Mouse (Mus musculus): Measurements from ENCODE around the gene Psd.
A peak's percentile ranks its signal among the peaks of the same experiment; 100 is the strongest.

The Psd gene

DNA sequence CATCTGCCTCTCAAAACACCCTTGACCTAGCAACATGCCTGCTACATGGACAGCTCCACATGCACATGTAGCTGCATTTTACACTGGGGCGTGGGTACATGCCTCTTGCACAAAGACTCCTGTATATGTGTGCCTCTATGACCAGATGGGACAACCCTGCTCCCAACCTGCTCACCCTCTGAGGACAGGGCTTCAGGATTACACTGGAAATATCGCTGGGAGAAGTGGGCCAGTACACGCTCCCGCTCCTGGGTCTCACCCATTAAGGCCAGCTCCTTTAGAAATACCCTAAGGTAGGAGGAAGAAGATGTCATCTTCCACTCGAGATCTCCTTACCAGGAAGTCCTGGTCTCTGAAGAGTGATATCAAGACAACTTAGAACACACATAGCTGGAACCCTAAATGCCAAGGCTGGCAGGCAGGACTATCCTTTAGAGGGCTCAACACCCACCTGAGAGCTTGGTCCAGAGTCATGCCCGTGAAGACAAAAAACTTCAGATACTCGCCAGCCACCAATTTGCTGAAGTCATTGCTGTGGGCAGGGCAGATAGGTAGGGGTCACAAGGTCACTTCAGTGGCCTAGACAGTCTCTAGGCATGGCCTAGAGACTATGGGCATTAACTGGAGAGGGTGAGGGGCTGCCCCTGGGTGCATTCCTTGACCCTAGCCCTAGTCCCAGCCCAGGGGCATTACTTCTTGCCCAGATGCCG lies 6.7 kb downstream of the Psd start:
- DNase-seq (ENCODE audit: low read depth): no peak

DNA sequence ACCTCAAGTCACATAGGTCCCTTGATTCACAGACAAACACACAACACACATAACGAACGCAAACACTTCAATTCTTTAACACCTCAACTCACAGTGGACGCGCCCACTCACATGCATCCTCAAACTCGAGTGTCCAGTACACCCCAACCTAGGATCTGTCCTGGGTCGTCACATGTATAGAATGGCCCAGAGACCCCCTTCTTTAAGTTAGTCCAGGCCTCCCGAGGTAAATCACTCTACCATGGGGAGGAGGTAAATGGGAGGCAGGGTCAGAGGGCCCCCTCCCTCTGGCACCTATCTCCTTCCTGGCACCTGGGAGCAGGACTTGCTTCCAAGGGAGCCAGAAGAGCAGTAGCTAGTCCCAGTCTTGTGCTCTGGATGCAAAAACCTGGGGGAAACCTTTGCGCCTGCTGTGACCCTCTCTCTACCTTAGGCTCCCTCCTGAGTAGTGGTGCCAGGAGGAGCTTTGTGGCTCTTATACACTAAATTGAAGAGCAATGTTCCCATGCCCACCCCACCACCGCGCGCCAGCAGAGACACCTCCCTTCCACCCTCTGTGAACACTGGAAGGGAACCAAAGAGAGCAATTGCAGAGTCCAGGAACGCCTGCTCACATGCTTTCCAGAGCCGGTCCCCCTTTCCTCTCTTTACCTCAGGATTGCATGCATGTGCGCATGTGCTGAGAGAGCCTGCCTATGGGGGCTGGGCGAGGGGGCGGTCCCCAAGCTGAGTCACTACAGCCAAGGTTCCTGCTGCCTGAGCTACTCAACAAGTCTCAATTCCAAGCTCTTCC lies 8.2 kb downstream of the Psd start:
- no peak for DNase-seq (ENCODE audit: low read depth)

DNA sequence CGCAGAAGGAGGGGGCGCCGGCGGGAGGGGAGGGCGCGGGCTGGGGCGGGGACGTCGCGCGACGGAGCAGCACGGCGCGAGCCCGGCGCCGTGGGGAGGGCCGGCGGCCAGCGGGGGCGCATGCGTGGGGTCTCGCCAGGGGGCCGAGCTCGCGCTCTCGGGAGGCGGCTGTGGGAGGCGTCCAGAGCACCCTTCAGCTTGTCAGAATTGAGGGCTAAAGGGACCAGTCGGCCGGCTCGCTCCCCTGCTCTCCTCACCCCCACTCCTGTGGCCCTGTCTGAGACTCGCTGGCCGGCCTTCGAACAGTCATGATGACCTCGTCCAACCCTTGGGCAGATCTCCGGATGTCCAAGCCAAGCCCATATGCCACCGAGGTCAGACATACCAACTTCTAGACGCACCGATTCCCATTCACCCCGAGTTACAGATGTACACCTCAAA lies 8.9 kb downstream of the Psd start:
- DNase-seq (ENCODE audit: low read depth): no peak

DNA sequence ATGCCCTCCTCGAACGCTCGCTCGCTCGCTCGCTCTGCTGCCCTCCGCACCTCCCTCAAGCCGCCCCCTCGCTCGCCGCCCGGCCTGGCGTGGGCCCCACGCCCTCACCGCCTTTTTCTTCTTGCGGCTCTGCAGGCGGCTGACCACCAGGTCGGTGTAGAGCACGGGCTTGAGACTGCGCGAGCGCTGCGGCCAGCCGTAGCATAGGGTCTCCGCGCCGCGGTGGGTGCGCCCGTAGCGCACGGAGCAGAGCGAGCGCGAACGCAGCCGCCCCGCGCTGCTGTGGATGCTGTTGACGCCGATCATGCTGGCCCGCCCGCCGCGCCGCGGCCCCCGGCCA lies 9.4 kb downstream of the Psd start:
- DNase-seq (ENCODE audit: low read depth): no peak

DNA sequence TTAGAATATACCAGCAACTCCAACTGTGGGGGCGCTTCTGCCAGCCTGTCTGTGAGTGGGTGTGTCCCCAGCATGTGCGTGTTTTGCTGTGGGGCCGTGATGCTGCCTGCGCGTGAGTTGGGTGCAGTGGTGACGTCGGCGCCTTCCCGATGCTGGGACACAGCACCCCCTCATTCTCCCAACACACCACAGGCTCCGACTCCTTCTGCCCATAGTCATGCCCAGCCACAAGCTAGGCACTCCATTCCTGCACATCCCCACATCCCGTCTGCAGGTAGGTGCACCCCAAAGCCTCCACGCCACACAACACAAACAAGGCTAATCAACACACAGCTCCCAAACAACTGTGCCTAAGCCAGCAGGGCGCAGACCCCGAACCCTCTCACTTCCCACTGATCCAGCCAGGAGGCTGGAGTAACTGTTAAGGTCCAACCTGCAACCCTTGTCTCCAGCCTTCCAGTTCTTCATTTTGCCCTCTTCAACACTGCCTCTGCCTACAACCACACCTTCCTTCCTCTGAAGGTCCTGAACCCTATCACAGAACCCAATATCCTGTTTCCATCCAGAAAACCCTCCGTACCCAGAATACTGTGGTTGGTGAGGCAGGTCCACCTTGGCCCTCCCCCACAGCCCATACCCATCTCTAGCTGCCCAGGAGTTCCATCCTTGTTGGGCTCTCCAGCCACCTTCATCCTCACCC lies 10.0 kb downstream of the Psd start:
- no peak for DNase-seq (ENCODE audit: low read depth)

DNA sequence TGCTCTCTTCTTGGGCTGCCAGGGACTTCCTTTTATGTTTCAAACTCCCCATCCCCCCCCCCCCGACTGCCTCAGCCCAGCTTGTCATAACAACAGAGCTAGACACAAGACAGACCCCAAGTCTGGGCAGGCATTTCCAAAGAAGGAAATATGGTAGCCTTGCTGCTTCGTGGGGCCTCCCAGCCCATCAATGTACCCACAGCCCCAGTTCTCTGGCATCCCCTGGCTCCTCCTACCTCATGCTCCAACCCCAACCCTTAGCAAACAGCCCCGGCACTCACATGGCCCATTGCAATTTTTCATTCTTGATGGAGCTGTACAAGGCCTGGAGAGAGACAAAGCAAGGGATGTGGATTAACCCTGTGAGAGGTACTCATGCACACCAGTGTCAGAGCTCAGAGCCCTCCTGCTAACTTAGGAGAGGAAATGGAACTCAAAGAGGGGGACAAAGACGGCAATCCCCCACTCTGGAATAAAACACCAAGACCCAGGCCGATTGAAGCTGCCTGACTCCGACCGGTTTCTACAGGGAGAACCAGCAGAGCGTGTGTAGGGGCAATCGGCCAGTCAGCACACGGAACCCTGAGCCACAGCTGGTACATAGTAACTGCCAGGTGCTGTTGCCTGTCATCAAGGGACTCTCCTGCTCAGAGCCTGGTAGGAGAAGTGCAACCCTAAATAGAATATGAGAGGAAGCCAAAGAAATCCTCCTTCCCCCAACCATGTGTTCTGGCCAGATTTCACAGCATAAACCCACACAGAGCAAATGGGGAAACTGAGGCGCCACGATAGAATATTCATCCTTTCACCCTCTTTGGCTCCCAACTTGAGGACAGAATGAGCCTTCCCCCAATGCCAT lies 11.0 kb downstream of the Psd start:
- no peak for DNase-seq (ENCODE audit: low read depth)

DNA sequence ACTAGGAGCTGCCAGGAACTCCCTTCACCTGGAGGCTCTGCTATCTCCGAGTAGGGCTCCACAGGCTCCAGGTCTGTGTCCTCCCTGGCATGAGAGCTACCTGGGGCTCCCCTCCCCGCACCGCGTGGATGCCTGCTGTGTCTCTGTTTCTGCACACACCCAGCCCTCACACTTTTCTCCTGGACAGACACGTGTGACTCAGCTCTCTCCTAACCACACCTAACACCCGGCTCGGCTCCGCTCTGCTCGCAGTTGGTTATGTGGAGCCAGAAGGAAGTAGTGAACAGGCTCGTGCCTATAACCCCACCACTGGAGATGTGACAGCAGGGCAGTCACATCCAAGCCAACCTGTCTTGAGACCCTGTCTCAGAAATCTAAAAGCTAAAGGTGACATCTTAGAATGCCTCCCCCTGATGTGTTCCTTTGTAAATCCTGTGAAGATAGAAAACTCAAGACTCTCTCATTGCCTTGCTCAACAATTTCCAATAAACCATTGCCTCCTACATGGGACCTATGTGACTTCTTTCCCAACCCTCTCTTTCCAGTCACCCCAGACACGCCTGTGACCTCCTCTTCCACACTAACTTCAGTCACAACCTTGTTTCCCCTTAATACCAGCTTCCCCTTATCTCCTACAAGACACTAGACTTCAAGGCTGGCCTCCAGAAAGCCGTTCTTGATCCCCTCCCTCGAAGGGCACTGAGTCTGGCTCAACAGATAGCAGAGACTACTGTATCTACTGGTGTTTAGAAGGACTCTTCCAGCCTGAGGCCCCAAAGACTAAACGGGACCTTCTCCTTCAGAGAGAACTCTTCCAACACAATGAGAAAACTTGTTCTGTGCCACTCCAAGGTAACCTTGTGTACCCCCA lies 11.8 kb downstream of the Psd start:
- DNase-seq (ENCODE audit: low read depth): peak; percentile 27

DNA sequence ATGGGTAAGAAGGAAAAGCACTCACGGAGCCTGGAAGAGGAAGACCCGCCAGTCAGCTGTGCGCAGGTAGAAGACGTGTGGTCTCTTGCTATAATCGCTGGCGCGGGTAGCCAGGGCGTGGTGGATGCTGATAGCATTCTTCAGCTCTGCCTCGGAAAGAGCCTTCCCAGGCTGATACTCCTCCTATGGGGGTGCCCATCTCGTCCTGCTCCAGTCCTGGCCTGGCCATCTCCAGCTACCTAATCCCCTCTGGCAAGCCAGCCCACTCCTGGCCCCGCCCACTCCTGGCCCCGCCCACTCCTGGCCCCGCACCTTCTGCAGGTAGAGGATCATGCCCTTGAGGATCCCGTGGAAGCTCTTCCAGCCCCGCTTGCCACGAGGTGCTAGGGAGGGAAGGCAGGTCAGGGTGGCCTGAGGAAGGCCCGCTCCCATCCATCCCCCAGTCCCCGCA lies 12.8 kb downstream of the Psd start:
- peak; percentile 28 for DNase-seq (ENCODE audit: low read depth)

DNA sequence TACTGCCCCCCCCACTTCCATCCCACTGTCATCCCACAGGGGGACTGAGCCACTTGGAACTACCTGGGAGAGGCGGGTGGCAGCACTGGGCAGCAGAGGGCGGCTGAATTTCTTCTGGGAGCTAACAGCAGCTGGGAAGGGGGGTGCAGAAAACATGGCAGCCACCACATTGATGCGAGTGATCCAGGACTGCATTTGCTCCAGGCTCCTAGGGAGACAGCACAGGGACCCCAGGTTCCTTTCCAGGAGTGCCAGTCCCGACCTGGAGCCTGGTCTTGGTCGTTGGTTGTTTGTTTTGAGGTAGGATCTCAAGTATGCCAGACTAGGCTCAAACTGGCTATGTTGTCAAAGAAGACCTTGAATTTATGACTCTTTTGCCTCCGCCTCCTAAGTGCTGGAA lies 13.4 kb downstream of the Psd start:
- peak; percentile 6 for DNase-seq (ENCODE audit: low read depth)

DNA sequence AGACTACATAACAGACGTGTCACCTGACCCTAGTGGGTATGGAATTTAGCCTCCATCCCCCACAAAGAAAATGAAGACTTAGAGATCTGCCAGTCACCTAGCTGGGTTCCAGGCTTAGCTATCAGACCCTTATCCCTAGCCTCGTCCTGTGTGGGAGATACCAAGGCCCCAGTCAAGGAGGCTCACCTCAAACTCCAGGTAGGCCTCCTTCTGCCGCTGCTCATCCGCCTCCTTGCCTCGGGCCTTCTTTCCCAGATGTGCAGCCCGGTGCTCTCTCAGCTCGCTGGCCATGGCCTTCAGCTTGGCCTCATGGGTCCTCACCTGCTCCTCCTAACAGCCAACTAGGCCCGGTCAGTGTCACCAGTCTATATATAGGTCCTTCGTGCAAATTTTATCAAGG lies 13.8 kb downstream of the Psd start:
- no peak for DNase-seq (ENCODE audit: low read depth)

DNA sequence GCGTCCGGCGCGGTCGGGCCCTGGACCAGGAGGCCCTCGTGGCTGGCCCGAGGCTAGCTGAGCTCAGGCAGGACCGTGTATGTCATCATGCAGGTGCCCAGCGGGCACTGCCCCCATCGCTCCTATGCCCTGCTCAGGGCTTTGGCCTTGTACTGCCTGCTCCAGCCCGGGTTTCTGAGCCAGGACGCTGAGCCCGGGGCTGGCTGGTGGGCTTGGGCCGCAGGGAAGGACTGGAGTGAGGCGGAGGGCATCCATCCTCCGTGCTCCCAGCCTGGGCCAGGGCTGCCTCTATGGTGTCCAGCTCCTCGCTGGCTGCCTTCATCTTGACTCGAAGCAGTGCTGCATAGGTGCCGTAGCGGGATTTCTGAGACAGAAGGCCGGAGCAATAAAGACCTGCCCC lies 14.4 kb downstream of the Psd start:
- peak; percentile 3 for DNase-seq (ENCODE audit: low read depth)

DNA sequence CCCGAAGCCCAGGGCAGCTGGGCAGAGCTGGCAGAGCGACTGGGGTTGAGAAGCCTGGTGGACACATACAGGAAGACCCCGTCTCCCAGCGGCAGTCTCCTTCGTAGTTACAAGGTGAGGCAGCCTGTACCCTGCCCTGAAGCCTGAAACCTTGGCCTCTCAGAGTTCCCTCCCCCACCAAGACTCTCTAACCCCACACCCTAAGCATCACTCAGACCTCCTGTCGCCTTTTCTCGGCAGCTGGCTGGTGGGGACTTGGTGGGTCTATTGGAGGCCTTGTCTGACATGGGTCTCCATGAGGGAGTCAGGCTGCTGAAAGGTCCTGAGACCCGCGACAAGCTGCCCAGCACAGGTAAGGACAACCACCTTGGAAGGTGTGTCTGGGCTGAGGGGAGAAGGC lies 15.6 kb downstream of the Psd start:
- peak; percentile 14 for DNase-seq (ENCODE audit: low read depth)

DNA sequence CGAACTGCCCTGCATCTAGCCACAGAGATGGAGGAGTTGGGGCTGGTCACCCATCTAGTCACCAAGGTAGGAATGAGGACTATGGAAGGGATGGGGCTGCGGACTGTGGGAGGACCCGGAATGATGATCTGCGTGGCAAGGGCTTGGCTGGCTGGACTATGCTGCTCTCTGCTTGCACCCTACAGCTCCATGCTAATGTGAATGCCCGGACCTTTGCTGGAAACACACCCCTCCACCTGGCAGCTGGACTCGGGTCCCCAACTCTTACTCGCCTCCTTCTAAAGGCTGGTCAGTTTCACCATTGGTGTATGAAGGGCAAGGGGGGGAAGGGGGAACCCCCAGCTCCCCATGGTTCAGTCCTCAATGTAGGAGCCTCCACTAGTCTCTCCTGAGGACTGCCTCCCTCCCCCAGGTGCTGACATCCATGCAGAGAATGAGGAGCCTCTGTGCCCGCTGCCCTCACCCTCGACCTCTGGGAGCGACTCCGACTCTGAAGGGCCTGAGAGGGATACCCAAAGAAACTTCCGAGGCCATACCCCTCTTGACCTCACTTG lies 16.6 kb downstream of the Psd start:
- peak; percentile 5 for DNase-seq (ENCODE audit: low read depth)

DNA sequence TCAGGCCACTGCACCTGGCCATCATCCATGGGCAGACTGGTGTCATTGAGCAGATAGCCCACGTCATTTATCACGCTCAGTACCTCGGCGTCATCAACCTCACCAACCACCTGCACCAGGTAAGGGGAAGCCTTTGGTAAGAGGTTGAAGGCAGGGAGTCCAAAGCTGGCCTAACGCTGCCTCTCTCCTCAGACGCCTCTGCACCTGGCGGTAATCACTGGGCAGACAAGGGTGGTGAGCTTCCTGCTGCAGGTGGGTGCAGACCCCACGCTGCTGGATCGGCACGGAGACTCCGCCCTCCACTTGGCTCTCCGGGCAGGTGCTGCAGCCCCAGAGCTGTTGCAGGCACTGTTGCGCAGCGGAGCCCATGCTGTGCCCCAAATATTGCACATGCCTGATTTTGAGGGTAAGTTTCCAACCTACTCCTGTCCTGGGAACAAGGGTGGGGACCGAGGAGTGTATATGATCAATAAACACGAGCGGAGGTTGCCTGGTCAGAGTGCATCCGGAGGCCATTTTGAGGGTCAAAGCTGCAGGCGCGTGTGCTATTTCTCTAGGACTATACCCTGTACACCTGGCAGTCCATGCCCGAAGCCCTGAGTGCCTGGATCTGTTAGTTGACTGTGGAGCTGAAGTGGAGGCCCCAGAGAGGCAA lies 17.2 kb downstream of the Psd start:
- DNase-seq (ENCODE audit: low read depth): peak; percentile 11

DNA sequence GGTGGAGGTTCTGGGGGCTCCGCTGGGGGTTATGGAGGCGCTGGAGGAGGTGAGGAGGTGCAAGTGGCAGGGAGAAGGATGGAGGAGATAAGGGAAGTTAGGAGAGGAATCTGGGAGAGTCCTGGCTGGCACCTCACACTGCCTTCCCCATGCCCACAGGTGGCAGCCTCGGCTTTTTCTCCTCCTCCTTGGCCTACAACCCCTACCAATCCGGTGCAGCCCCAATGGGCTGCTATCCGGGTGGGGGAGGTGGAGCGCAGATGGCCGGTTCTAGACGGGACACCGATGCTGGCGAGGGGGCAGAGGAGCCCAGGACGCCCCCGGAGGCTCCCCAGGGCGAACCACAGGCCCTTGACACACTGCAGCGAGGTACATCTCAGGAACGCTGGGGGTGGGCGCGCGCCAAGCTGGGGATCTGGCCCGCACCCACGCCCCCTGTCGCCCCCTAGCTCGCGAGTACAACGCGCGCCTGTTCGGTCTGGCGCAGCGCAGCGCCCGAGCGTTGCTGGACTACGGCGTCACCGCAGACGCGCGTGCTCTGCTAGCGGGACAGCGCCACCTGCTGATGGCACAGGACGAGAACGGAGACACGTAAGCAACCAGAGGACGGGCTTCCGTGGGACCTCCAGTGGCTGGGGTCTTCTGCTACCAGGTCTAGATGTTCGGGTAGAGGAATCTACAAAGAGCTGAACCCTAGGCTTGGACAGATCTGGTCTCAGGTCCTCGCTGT lies 18.1 kb downstream of the Psd start:
- DNase-seq (ENCODE audit: low read depth): peak; percentile 91

DNA sequence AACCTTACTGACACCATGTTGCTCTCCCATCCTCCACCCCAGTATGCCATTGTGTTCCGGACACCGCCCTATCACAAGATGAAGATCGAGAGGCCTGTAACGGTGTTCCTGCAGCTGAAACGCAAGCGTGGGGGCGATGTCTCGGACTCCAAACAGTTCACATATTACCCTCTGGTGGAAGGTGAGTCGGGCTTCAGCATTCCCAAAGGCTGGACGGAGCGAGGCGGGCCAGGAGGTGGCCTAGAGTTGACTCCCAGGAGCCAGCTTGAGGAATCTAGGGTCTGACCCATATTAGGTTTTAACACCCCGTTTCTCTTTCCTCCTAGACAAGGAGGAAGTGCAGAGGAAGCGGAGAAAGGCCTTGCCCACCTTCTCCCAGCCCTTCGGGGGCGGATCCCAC lies 18.7 kb downstream of the Psd start:
- DNase-seq (ENCODE audit: low read depth): peak; percentile 34

DNA sequence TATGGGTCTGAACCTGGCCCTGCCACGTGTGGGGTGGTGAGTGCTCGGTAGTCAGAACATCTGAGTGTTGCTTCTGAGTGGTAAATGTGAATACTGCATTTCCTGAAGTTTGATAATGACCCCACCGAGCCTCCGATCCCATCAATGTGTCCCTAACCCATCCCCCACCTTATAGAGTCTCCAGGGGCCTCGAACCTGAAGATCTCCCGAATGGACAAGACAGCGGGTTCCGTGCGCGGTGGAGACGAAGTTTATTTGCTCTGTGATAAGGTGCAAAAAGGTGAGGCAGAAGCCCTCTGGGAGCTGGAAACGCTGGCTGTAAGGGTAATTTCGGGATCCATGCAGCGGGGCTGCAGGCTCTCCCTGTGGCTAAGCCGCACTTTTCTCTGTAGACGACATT lies 19.2 kb downstream of the Psd start:
- DNase-seq (ENCODE audit: low read depth): peak; percentile 26

DNA sequence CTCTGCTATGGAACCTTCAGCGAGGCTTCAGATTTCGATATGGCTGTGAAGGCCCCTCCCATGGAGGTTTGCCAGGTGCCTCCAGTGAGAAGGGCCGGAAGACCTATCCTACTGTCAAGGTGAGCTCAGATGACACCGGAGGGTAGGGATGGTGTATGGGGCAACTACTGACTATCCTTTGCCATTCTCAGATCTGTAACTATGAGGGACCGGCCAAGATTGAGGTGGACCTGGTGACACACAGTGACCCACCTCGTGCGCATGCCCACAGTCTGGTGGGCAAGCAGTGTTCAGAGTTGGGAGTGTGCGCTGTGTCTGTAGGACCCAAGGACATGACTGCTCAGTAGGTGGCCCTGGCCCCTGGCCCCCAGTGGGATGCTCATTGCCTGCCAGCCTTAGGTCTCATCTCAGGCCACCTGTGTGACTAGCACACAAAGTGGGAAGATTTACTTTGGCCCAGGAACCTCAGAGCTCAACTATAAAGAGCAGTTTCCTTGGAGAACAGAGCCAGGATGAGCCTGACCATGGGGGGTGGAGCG lies 20.1 kb downstream of the Psd start:
- DNase-seq (ENCODE audit: low read depth): peak; percentile 19

DNA sequence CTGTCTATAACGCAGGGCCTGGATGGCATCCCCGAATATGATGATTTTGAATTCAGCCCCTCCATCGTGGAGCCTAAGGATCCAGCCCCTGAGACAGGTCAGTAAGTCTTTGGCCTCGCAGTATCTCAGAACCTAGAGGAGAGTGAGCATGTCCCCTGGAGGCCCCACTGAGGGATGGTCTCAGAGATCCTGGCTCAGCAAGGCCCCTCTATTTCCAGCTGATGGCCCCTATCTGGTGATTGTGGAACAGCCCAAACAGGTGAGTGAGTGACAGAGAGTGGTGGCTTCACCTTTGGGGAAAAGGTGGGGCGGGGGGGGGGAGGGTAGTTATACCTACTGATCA lies 20.7 kb downstream of the Psd start:
- DNase-seq (ENCODE audit: low read depth): no peak

Measured in naive thymus-derived CD4-positive, alpha-beta T cell, adult 2 months (primary cell).